Mouse (Mus musculus) intestine, embryonic 16.5 days (tissue): Measurements from ENCODE around the gene Cebpe. TPM values are rescaled to one million over a fixed set of nuclear protein-coding genes. Genes with fewer than 3 reads are reported as not detected.
A peak's percentile ranks its signal among the peaks of the same experiment; 100 is the strongest.

Experiments
- ATAC-seq: fragments of 200-750 bp; cut with Nextera tagmentation; 2 replicates; pipeline ENCODE4 v1.8.0; 2017; ENCODE audit warnings: moderate TSS enrichment, moderate library complexity
- H3K27ac ChIP-seq: fragments of 300-500 bp; sonication (generic); 2 replicates; pipeline ENCODE4 v1.5.1; 2014; ENCODE audit warnings: mild to moderate bottlenecking, low read length
- H3K27me3 ChIP-seq: fragments of 300-500 bp; sonication (generic); replicated peaks from 2 replicates; pipeline ENCODE4 v1.6.1; 2014; ENCODE audit warnings: low read length, control low read depth, mixed read lengths; ENCODE audit not compliant: control insufficient read depth, insufficient read depth
- H3K36me3 ChIP-seq: fragments of 300-500 bp; sonication (generic); 2 replicates; pipeline ENCODE4 v1.6.1; 2014; ENCODE audit warnings: low read length, control low read depth; ENCODE audit not compliant: control insufficient read depth, insufficient read depth
- H3K4me1 ChIP-seq: fragments of 300-500 bp; sonication (generic); 2 replicates; pipeline ENCODE4 v1.6.1; 2014; ENCODE audit warnings: low read length, control low read depth, mixed read lengths; ENCODE audit not compliant: control insufficient read depth, insufficient read depth
- H3K4me2 ChIP-seq: fragments of 300-500 bp; sonication (generic); 2 replicates; pipeline ENCODE4 v1.6.1; 2014; ENCODE audit warnings: low read depth, low read length, control low read depth
- H3K4me3 ChIP-seq: fragments of 300-500 bp; sonication (generic); 2 replicates; pipeline ENCODE4 v1.5.1; 2014; ENCODE audit warnings: mild to moderate bottlenecking, low read length
- H3K9ac ChIP-seq: fragments of 300-500 bp; sonication (generic); 2 replicates; pipeline ENCODE4 v1.6.1; 2014; ENCODE audit warnings: low read depth, low read length
- H3K9me3 ChIP-seq: fragments of 300-500 bp; sonication (generic); 2 replicates; pipeline ENCODE4 v1.6.1; 2016; ENCODE audit warnings: low read length, control low read depth; ENCODE audit not compliant: control insufficient read depth
- WGBS: fragments of 180-500 bp; shearing (Covaris S2); extraction: QIAGEN DNeasy Blood & Tissue Kit; methylation state at CpG from one replicate; pipeline ENCODE4 v1.1.7; 2014; 5-methylcytosine and 5-hydroxymethylcytosine counted together
- polyA plus RNA-seq: library from polyadenylated mRNA; unstranded; fragments of >200 nt; fragmentation: Nextera tagmentation; extraction: Ambion mirVana; gene quantifications from 2 replicates; pipeline ENCODE4 v1.2.1, GENCODE M21; 2015

Cebpe gene
- polyA plus RNA-seq, 1 experiment from 2014 or later = not detected

- peak; percentile 47; the same call in 1 of the 2 replicates for ATAC-seq
- no peaks in the 10 kb centered on the region for H3K27me3 ChIP-seq
- no peak overlapping the region for H3K4me3 ChIP-seq
- H3K9me3 ChIP-seq = no peaks in the 10 kb centered on the region
- peaks cover 9% of the 10 kb centered on the region for H3K4me1 ChIP-seq
- WGBS = 73% methylated on average over 13 of the region's 13 CpGs
- H3K4me2 ChIP-seq = no peak overlapping the region
- H3K27ac ChIP-seq = peak overlapping the region; percentile 49
- peak overlapping the region; percentile 32 for H3K9ac ChIP-seq
- 0 out of 2 replicates have a peak, but pooled peaks cover 3% of the 10 kb centered on the region for H3K36me3 ChIP-seq
Measured at GRCm38 (mm10) chr14:54728823-54729653, 17.1 kb upstream of the Cebpe start.

GRCm38 (mm10) chr14:54727565-54727964 lies 15.6 kb upstream of the Cebpe start:
- H3K36me3 ChIP-seq = 0 out of 2 replicates have a peak, but pooled peaks cover 8% of the 10 kb centered on the region
- WGBS = 77% methylated on average over 5 of the region's 5 CpGs
- ATAC-seq = no peak
- H3K27me3 ChIP-seq = no peaks in the 10 kb centered on the region
- H3K9ac ChIP-seq = no peak overlapping the region
- H3K9me3 ChIP-seq = no peaks in the 10 kb centered on the region
- H3K4me3 ChIP-seq = no peak overlapping the region
- H3K4me1 ChIP-seq = peaks cover 15% of the 10 kb centered on the region
- no peak overlapping the region for H3K27ac ChIP-seq
- H3K4me2 ChIP-seq = no peak overlapping the region

GRCm38 (mm10) chr14:54724049-54724448 lies 12.1 kb upstream of the Cebpe start:
- ATAC-seq = peak; percentile 15; the same call in 1 of the 2 replicates
- H3K27me3 ChIP-seq = no peaks in the 10 kb centered on the region
- H3K4me2 ChIP-seq = no peak overlapping the region
- H3K9ac ChIP-seq = no peak overlapping the region
- H3K4me3 ChIP-seq = no peak overlapping the region
- H3K36me3 ChIP-seq = 0 out of 2 replicates have a peak, but pooled peaks cover 8% of the 10 kb centered on the region
- peaks cover 15% of the 10 kb centered on the region for H3K4me1 ChIP-seq
- no peaks in the 10 kb centered on the region for H3K9me3 ChIP-seq
- 79% methylated on average over 6 of the region's 6 CpGs for WGBS
- H3K27ac ChIP-seq = no peak overlapping the region

- Histone ChIP-seq H3K4me1 (peaks cover 10% of the 10 kb centered on the region), H3K36me3 (0 out of 2 replicates have a peak, but pooled peaks cover 8% of the 10 kb centered on the region), H3K4me3 (no peak overlapping the region), H3K4me2 (no peak overlapping the region), H3K27me3 (no peaks in the 10 kb centered on the region), H3K27ac (no peak overlapping the region), H3K9me3 (no peaks in the 10 kb centered on the region), H3K9ac (no peak overlapping the region)
- 86% methylated on average over 10 of the region's 10 CpGs for WGBS
- no peak for ATAC-seq
Measured at GRCm38 (mm10) chr14:54721711-54722110, 9.7 kb upstream of the Cebpe start.

GRCm38 (mm10) chr14:54720654-54721350 lies 8.8 kb upstream of the Cebpe start:
- Histone ChIP-seq H3K36me3 (0 out of 2 replicates have a peak, but pooled peaks cover 8% of the 10 kb centered on the region), H3K4me3 (no peak overlapping the region), H3K9ac (no peak overlapping the region), H3K27me3 (no peaks in the 10 kb centered on the region), H3K4me1 (peaks cover 10% of the 10 kb centered on the region), H3K27ac (no peak overlapping the region), H3K4me2 (no peak overlapping the region), H3K9me3 (no peaks in the 10 kb centered on the region)
- no peak for ATAC-seq
- WGBS = 87% methylated on average over 7 of the region's 7 CpGs

- H3K4me3 ChIP-seq = no peak overlapping the region
- no peak for ATAC-seq
- H3K36me3 ChIP-seq = 0 out of 2 replicates have a peak, but pooled peaks cover 8% of the 10 kb centered on the region
- no peak overlapping the region for H3K27ac ChIP-seq
- peaks cover 10% of the 10 kb centered on the region for H3K4me1 ChIP-seq
- H3K9ac ChIP-seq = no peak overlapping the region
- H3K4me2 ChIP-seq = no peak overlapping the region
- no peaks in the 10 kb centered on the region for H3K9me3 ChIP-seq
- WGBS = 91% methylated on average over 11 of the region's 11 CpGs
- H3K27me3 ChIP-seq = no peaks in the 10 kb centered on the region
Measured at GRCm38 (mm10) chr14:54720041-54720440, 8.1 kb upstream of the Cebpe start.

GRCm38 (mm10) chr14:54715402-54715801 lies 3.4 kb upstream of the Cebpe start:
- no peak overlapping the region for H3K9ac ChIP-seq
- WGBS = 57% methylated on average over 1 of the region's 1 CpGs
- no peaks in the 10 kb centered on the region for H3K9me3 ChIP-seq
- H3K27me3 ChIP-seq = no peaks in the 10 kb centered on the region
- no peaks in the 10 kb centered on the region for H3K36me3 ChIP-seq
- ATAC-seq = no peak
- no peak overlapping the region; the same call in 1 of the 2 replicates for H3K27ac ChIP-seq
- H3K4me1 ChIP-seq = peaks cover 7% of the 10 kb centered on the region
- no peak overlapping the region for H3K4me3 ChIP-seq
- H3K4me2 ChIP-seq = peak overlapping the region; percentile 44; the same call in 1 of the 2 replicates

GRCm38 (mm10) chr14:54714617-54715081 lies 2.7 kb upstream of the Cebpe start:
- ATAC-seq = peak; percentile 78
- WGBS = 2% methylated on average over 15 of the region's 15 CpGs
- no peaks in the 10 kb centered on the region for H3K36me3 ChIP-seq
- H3K27me3 ChIP-seq = no peaks in the 10 kb centered on the region
- H3K27ac ChIP-seq = peak overlapping the region; percentile 46
- peak overlapping the region; percentile 40 for H3K9ac ChIP-seq
- H3K4me1 ChIP-seq = peaks cover 7% of the 10 kb centered on the region
- peak overlapping the region; percentile 44 for H3K4me2 ChIP-seq
- peak overlapping the region; percentile 28 for H3K4me3 ChIP-seq
- H3K9me3 ChIP-seq = no peaks in the 10 kb centered on the region

GRCm38 (mm10) chr14:54714121-54714520 lies 2.1 kb upstream of the Cebpe start:
- under 1% methylated on average over 13 of the region's 13 CpGs for WGBS

More at GRCm38 (mm10) chr14:54714121-54714520, 2.1 kb upstream of the Cebpe start:
- Histone ChIP-seq H3K9me3 (no peaks in the 10 kb centered on the region), H3K27me3 (no peaks in the 10 kb centered on the region), H3K4me3 (peak overlapping the region; percentile 28), H3K36me3 (no peaks in the 10 kb centered on the region), H3K4me1 (peaks cover 7% of the 10 kb centered on the region), H3K27ac (no peak overlapping the region), H3K9ac (no peak overlapping the region), H3K4me2 (peak overlapping the region; percentile 44)
- ATAC-seq = peak; percentile 56
